Mouse (Mus musculus) splenic B cell, adult 2 months (primary cell): ENCODE measurements at regions not wholly inside any gene's neighbourhood (a gene's known extent, or its start where the extent isn't known, plus 50 kb on each side); places are given as distances from the start of the nearest gene placed in this dataset.
A peak's percentile ranks its signal among the peaks of the same experiment; 100 is the strongest.

Source experiments
- DNase-seq: peaks from one replicate; pipeline ENCODE4 v3.0.0-alpha.2; 2011; ENCODE audit warnings: low read depth, low spot score
- H3K27me3 ChIP-seq: 2 replicates; pipeline ENCODE4 v1.6.1; 2012; ENCODE audit warnings: mild to moderate bottlenecking, low read length, moderate library complexity, mixed read lengths; ENCODE audit not compliant: control insufficient read depth, poor library complexity, insufficient read depth, severe bottlenecking
- H3K36me3 ChIP-seq: 2 replicates; pipeline ENCODE4 v1.6.1; 2012; ENCODE audit warnings: mild to moderate bottlenecking, low read length, moderate library complexity, mixed read lengths; ENCODE audit not compliant: control insufficient read depth, poor library complexity, insufficient read depth, severe bottlenecking

DNA sequence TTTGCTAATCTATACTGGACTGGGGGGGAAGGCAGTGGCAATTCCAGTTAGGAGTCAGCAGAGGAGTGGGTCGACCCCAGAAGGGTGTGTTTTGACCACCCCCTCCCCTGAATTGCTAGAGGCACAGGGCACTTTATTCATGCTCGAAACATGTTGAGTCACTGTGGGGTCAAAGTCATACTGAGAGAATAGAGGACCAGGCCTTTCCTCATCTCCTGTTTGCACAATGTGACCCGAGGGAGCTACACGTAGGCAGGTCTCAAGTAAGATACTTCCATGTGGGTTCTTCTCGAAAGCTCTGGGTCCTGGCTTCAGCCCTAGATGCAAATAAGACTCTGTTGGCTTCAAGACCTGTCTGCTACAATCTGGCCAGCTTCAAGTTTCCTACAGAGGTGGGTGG lies 60.0 kb upstream of the Stx16 start:
- no peak for DNase-seq
- Histone ChIP-seq H3K36me3 (no peaks in the 10 kb centered on the region), H3K27me3 (no peaks in the 10 kb centered on the region)

GRCm38 (mm10) chr2:174017042-174017441 lies 59.1 kb upstream of the Stx16 start:
- no peaks in the 10 kb centered on the region for H3K27me3 ChIP-seq

DNA sequence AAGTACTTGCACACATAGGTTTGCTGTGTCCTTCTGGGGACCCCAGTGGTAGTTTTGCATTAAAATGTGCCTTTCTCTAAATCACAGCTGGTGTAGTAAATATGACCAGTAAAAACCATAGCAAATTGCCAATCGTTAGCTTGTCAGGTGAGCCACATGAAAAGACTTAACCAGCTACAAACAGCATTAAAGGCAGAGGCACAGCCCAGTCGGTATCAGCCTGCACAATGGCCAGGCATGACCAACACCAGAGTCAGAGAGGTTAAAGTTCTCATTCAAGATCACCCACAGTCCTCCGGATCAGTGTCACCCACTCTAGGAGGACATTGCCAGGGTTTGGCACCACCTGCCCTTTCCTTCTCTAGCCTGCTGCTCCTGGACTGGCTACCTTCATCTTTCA lies 58.5 kb upstream of the Stx16 start:
- DNase-seq = no peak
- no peaks in the 10 kb centered on the region for H3K27me3 ChIP-seq
- no peaks in the 10 kb centered on the region for H3K36me3 ChIP-seq

More at GRCm38 (mm10) chr2:174017042-174017441, 59.1 kb upstream of the Stx16 start:
- no peak for DNase-seq
- no peaks in the 10 kb centered on the region for H3K36me3 ChIP-seq

GRCm38 (mm10) chr2:174018002-174018401 lies 58.1 kb upstream of the Stx16 start:
- DNase-seq = peak; percentile 30
- Histone ChIP-seq H3K27me3 (no peaks in the 10 kb centered on the region), H3K36me3 (no peaks in the 10 kb centered on the region)

DNA sequence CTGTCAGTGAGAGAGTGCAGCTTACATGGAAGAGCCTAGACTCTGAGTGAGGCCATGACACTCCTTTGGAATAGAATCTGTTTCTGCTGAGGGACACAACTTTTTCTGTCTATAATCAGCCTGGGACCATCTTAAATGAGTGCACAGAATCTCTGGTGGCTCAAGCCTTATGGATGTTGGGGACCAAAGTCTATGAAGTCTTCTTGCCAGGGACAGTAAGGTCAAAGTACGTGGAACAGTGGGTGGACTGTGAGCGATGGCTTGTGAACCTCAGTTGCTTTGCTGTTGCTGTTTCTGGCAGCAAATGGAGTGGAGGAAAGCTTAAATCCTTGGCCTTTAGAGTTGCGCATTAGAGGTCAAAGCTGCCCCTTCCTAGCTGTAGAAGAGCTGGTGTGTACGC lies 57.1 kb upstream of the Stx16 start:
- Histone ChIP-seq H3K36me3 (no peaks in the 10 kb centered on the region), H3K27me3 (no peaks in the 10 kb centered on the region)
- DNase-seq = no peak

DNA sequence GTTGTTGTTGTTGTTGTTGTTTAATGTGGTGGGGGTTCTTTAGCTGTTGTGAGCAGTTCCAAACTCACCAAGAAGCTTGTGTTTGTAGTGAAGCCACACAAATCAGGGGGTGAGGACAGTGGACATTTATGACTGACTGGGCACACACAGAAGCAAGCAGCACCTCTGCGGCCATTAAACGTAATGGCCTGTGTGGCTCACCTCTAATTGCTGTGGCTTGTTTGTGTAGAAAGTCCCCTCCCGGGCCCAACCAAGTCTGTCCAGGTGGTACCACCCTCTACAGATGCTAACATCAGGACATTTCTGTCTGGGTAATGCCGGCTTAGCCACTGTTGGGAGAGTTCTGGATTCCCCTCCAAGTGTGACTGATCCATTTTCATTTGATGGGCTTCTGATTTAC lies 56.1 kb upstream of the Stx16 start:
- H3K36me3 ChIP-seq = no peaks in the 10 kb centered on the region
- DNase-seq = no peak

DNA sequence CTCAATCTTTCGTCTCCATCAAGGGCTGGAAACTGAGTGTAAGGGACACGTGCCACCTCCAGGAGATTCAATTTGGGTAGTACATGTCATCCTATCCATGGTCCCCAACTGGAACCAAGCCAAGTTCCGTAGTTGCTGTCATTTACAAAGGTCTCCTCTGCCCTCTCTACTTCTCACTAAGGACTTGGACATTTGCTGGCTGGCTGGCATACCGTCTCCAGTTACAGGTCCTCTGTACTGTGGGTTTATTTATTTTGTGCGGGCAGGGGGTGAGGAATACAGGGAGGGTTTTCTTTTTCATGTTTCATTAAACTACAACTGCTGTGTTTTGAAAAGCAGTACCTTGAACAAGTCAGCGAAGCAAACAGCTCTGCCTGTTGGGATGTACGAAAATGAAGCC lies 55.7 kb upstream of the Stx16 start:
- no peak for DNase-seq
- H3K27me3 ChIP-seq = no peaks in the 10 kb centered on the region

More for the DNA sequence above, 56.1 kb upstream of the Stx16 start:
- H3K27me3 ChIP-seq = no peaks in the 10 kb centered on the region

DNA sequence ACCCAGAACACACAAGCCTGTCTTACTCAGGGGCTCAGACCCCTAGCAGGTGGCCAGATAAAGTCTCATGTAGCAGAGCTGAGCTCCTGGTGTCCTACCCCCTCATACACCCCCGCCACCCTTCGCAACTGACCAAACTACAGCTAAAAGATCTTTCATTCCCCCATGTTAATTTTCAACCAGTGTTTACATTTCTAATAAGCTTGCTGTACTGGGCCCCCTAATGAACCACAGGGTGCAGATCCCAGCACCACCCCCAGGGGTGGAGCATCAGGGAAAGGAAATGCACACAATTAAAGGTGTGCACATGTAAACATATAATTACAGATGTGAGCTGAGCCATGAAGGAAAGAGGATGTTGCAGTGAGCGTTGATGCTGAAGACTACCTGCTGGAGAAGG lies 54.6 kb upstream of the Stx16 start:
- DNase-seq = no peak

More for the DNA sequence above, 55.7 kb upstream of the Stx16 start:
- no peaks in the 10 kb centered on the region for H3K36me3 ChIP-seq

DNA sequence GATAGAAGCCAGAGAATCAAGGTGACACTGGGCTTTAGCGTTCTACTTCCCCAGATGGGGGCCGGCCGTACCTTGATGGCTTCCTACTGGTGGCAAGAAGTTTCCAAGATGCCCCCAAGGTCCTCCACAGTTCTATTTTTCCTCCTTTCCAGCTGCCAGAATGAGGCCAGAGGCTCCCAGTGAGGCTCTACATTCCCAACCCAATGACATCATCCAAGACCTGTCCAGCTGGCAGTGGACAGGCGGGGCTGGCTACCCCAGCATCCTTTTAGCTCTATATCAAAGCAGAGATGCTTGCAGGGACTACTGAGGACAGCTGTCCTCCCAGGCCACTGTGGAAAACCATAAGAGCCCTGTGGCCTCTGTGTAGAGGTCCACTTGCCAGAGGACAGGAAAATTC lies 53.8 kb upstream of the Stx16 start:
- no peak for DNase-seq
- no peaks in the 10 kb centered on the region for H3K36me3 ChIP-seq
- no peaks in the 10 kb centered on the region for H3K27me3 ChIP-seq

More for the DNA sequence above, 54.6 kb upstream of the Stx16 start:
- Histone ChIP-seq H3K27me3 (no peaks in the 10 kb centered on the region), H3K36me3 (no peaks in the 10 kb centered on the region)

- H3K36me3 ChIP-seq = no peaks in the 10 kb centered on the region
- no peak for DNase-seq
- H3K27me3 ChIP-seq = no peaks in the 10 kb centered on the region
These were observed 50.8 kb upstream of the Stx16 start for GRCm38 (mm10) chr2:174025181-174025870.
